Mouse (Mus musculus): Measurements from ENCODE around the gene Rexo4.

Gene Rexo4

GRCm38 (mm10) chr2:26943253-26943652, 20.9 kb downstream of the Rexo4 start:
- no peak for DNase-seq

- no peak for DNase-seq
Measured at GRCm38 (mm10) chr2:26941539-26941938, 22.6 kb downstream of the Rexo4 start.

GRCm38 (mm10) chr2:26936425-26936824, 27.8 kb downstream of the Rexo4 start:
- no peak for DNase-seq

GRCm38 (mm10) chr2:26935286-26935685, 28.9 kb downstream of the Rexo4 start:
- no peak for DNase-seq

GRCm38 (mm10) chr2:26933304-26934055, 30.7 kb downstream of the Rexo4 start, which contains the start of the genes Surf4 and Stkld1:
Gene Surf4, minus strand, starts transcription at chr2:26933928.
Gene Stkld1, plus strand, starts transcription at chr2:26934047.
- DNase-seq, result peak; percentile 93

- no peak for DNase-seq
Measured at GRCm38 (mm10) chr2:26932473-26933303, 31.5 kb downstream of the Rexo4 start.

GRCm38 (mm10) chr2:26930390-26930789, 33.8 kb downstream of the Rexo4 start:
- peak; percentile 52 for DNase-seq

- DNase-seq, result no peak
Measured at GRCm38 (mm10) chr2:26927745-26928476, 36.3 kb downstream of the Rexo4 start.

GRCm38 (mm10) chr2:26921784-26922183, 42.4 kb downstream of the Rexo4 start:
- DNase-seq, result no peak

GRCm38 (mm10) chr2:26920190-26920855, 43.9 kb downstream of the Rexo4 start:
- DNase-seq, result no peak

- DNase-seq, result no peak
Measured at GRCm38 (mm10) chr2:26919684-26920083, 44.5 kb downstream of the Rexo4 start.

GRCm38 (mm10) chr2:26916738-26917137, 47.4 kb downstream of the Rexo4 start:
- DNase-seq, result no peak

- peak; percentile 88 for DNase-seq
Measured at GRCm38 (mm10) chr2:26915927-26916728, 48.1 kb downstream of the Rexo4 start, which contains the start of the genes Surf2 and Surf1. Gene Surf2, plus strand, starts transcription at chr2:26916367. Gene Surf1, minus strand, starts transcription at chr2:26916530.

GRCm38 (mm10) chr2:26914148-26914941, 49.8 kb downstream of the Rexo4 start:
- no peak for DNase-seq

GRCm38 (mm10) chr2:26913416-26914147, 50.6 kb downstream of the Rexo4 start:
- DNase-seq, result no peak

GRCm38 (mm10) chr2:26912253-26912770, 51.9 kb downstream of the Rexo4 start:
- DNase-seq, result no peak

- no peak for DNase-seq
Measured at GRCm38 (mm10) chr2:26910994-26911765, 53.0 kb downstream of the Rexo4 start.

- peak; percentile 99 for DNase-seq
Measured at GRCm38 (mm10) chr2:26910124-26910993, 53.8 kb downstream of the Rexo4 start, which contains the start of the genes Med22 and Rpl7a. Gene Med22, minus strand, starts transcription at chr2:26910677. Gene Rpl7a, plus strand, starts transcription at chr2:26910764.

Data from right cerebral cortex, postnatal 25 days (tissue).